In the genomic region with DNA sequence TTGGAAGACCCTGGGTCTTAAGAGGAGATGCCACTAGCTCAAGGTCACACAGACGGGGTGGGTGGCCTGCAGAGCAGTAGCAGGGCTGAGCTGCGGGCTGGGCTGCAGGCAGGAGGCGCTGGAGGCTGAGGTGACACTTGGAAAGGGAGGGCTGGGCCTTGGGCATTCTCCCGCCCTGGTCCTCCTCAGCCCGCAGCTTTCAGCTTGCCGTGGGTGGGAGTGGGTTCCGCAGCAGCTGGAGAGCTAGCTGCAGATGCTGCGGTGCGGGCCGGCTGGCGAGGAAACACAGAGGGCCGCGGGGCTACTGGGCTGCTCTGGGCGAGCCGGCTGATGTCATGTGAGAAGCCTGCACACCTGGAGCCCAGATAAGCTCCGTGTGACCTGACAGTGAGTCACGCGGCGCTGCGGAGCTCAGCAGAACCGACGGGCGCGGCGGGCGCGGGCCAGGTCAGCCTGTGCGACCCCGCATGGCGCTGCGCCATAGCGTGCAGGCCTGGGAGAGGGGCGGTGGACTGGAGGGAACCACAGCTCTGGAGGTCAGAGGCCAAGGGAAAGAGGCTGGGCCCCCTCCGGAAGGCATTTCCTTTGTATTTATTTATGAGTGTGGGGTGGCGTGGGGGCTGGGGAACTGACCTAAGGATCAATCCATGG, we compare ENCODE assay signal across 8 mouse cellular contexts. TPM values are rescaled to one million over a fixed set of nuclear protein-coding genes. Genes with fewer than 3 reads are reported as not detected.
DNase-seq lines count a peak whose midpoint lies in the region; ATAC-seq and TF ChIP-seq lines count a peak whose summit lies in the region.

No protein-coding gene starts in this region.

- peak overlapping the region; percentile 67 for H3K9ac ChIP-seq in embryonic facial prominence, embryonic 13.5 days
- H3K9ac ChIP-seq in heart, postnatal 0 days (replicated peaks; ENCODE audit: low read depth, low read length): peak overlapping the region; percentile 54
- peak overlapping the region; percentile 34 for H3K9ac ChIP-seq in lung, postnatal 0 days (replicated peaks; ENCODE audit: low read depth)

- H3K4me3 ChIP-seq in embryonic facial prominence, embryonic 13.5 days: peak overlapping the region; percentile 39
- peak overlapping the region; percentile 48 for H3K4me3 ChIP-seq in heart, postnatal 0 days (ENCODE audit: low read depth, low read length)
- H3K4me3 ChIP-seq in lung, postnatal 0 days (ENCODE audit: low read depth, low read length): peak overlapping the region; percentile 37

- H3K4me1 ChIP-seq in embryonic facial prominence, embryonic 13.5 days: peaks cover 37% of the 10 kb centered on the region
- H3K4me1 ChIP-seq in heart, postnatal 0 days (ENCODE audit: control insufficient read depth, insufficient read depth): peaks cover 25% of the 10 kb centered on the region
- H3K4me1 ChIP-seq in lung, postnatal 0 days (ENCODE audit: insufficient read depth, low read depth, low read length): peaks cover 25% of the 10 kb centered on the region

- DNase-seq in urinary bladder, adult 18-20 months (ENCODE audit: low spot score in 2 of 2): peak; percentile 53 to 66
- no peak for DNase-seq in urinary bladder, postnatal 10 days (ENCODE audit: low spot score)
- peak; percentile 44 for DNase-seq in heart, postnatal 0 days (ENCODE audit: low spot score)
- DNase-seq in kidney, postnatal 25 days: peak; percentile 78 to 87
- DNase-seq in lung, postnatal 0 days (ENCODE audit: low spot score): peak; percentile 73
- DNase-seq in retina, postnatal 1 day: peak; percentile 73
- peak; percentile 85 for DNase-seq in yolk sac, embryonic 10.5 days (ENCODE audit: low spot score)

- no peak overlapping the region for H3K27ac ChIP-seq in embryonic facial prominence, embryonic 13.5 days
- peak overlapping the region; percentile 88 for H3K27ac ChIP-seq in heart, postnatal 0 days (ENCODE audit: low read depth)
- H3K27ac ChIP-seq in lung, postnatal 0 days (ENCODE audit: low read length): peak overlapping the region; percentile 89

- H3K4me2 ChIP-seq in embryonic facial prominence, embryonic 13.5 days: peak overlapping the region; percentile 72
- H3K4me2 ChIP-seq in heart, postnatal 0 days (ENCODE audit: low read depth, low read length): peak overlapping the region; percentile 77
- H3K4me2 ChIP-seq in lung, postnatal 0 days (replicated peaks; ENCODE audit: low read depth, low read length): peak overlapping the region; percentile 81

- H3K36me3 ChIP-seq in embryonic facial prominence, embryonic 13.5 days: no peaks in the 10 kb centered on the region
- no peaks in the 10 kb centered on the region for H3K36me3 ChIP-seq in heart, postnatal 0 days (replicated peaks; ENCODE audit: control insufficient read depth, insufficient read depth, low read length)
- no peaks in the 10 kb centered on the region for H3K36me3 ChIP-seq in lung, postnatal 0 days (ENCODE audit: insufficient read depth, low read length)

- TF ChIP-seq CTCF in heart, postnatal 0 days (IDR thresholded peaks at IDR 0.05; ENCODE audit: low read depth): peak; percentile 65
- peak; percentile 75 for TF ChIP-seq CTCF in lung, postnatal 0 days (IDR thresholded peaks at IDR 0.05)

- WGBS in embryonic facial prominence, embryonic 13.5 days: 6% methylated on average over 34 of the region's 35 CpGs
- 3% methylated on average over 35 of the region's 35 CpGs for WGBS in heart, postnatal 0 days
- 5% methylated on average over 31 of the region's 35 CpGs for WGBS in lung, postnatal 0 days

- peak; percentile 33; the same call in 1 of the 2 replicates for ATAC-seq in embryonic facial prominence, embryonic 13.5 days (ENCODE audit: insufficient number of reproducible peaks, insufficient read depth, low FRiP score, low TSS enrichment, low read depth)
- peak; percentile 65 for ATAC-seq in heart, postnatal 0 days (ENCODE audit: insufficient read depth, low read depth)
- peak; percentile 46 for ATAC-seq in lung, postnatal 0 days

- no peaks in the 10 kb centered on the region for H3K9me3 ChIP-seq in embryonic facial prominence, embryonic 13.5 days
- H3K9me3 ChIP-seq in heart, postnatal 0 days (replicated peaks; ENCODE audit: control insufficient read depth, low read length): no peaks in the 10 kb centered on the region
- no peaks in the 10 kb centered on the region for H3K9me3 ChIP-seq in lung, postnatal 0 days (ENCODE audit: low read length)

- TF ChIP-seq EP300 in heart, postnatal 0 days (IDR thresholded peaks at IDR 0.05; ENCODE audit: low read depth): peak; percentile 63
- TF ChIP-seq EP300 in lung, postnatal 0 days (IDR thresholded peaks at IDR 0.05): no peak

- H3K27me3 ChIP-seq in embryonic facial prominence, embryonic 13.5 days: peaks cover 7% of the 10 kb centered on the region; the same call in 1 of the 2 replicates
- H3K27me3 ChIP-seq in heart, postnatal 0 days (ENCODE audit: control insufficient read depth, insufficient read depth, low read length): no peaks in the 10 kb centered on the region
- H3K27me3 ChIP-seq in lung, postnatal 0 days (replicated peaks; ENCODE audit: insufficient read depth, low read length): no peaks in the 10 kb centered on the region

RNA-seq across cellular contexts. Expression of a gene that starts 3.4 kb away (rescaled TPM):
- 28.4 and 34.0 TPM in 2 replicates for polyA plus RNA-seq in embryonic facial prominence, embryonic 13.5 days (2015; fragmentation: Nextera tagmentation; extraction: Ambion mirVana)
- total RNA-seq in heart, postnatal 0 days (2014; rRNA removed; ENCODE audit: low replicate concordance): 181 and 218 TPM in 2 replicates
- 80.0 and 82.5 TPM in 2 replicates for polyA plus RNA-seq in heart, postnatal 0 days (2015; fragmentation: Nextera tagmentation; extraction: Ambion mirVana)
- polyA plus RNA-seq in lung, postnatal 0 days (2015; fragmentation: Nextera tagmentation; extraction: Ambion mirVana): 21.6 and 33.3 TPM in 2 replicates

RNA-seq across cellular contexts. Expression of a gene that starts 21.1 kb away (rescaled TPM):
- 1.8 TPM in 2 replicates for polyA plus RNA-seq in embryonic facial prominence, embryonic 13.5 days (2015; fragmentation: Nextera tagmentation; extraction: Ambion mirVana)
- total RNA-seq in heart, postnatal 0 days (2014; rRNA removed; ENCODE audit: low replicate concordance): not detected in 2 replicates
- 0.41 and 0.52 TPM in 2 replicates for polyA plus RNA-seq in heart, postnatal 0 days (2015; fragmentation: Nextera tagmentation; extraction: Ambion mirVana)
- 0.90 and 1.2 TPM in 2 replicates for polyA plus RNA-seq in lung, postnatal 0 days (2015; fragmentation: Nextera tagmentation; extraction: Ambion mirVana)

RNA-seq across cellular contexts. Expression of a gene that starts 41.4 kb away (rescaled TPM):
- polyA plus RNA-seq in embryonic facial prominence, embryonic 13.5 days (2015; fragmentation: Nextera tagmentation; extraction: Ambion mirVana): 1.1 TPM in 1 of 2 replicates, not detected in the other
- total RNA-seq in heart, postnatal 0 days (2014; rRNA removed; ENCODE audit: low replicate concordance): not detected in 2 replicates
- not detected in 2 replicates for polyA plus RNA-seq in heart, postnatal 0 days (2015; fragmentation: Nextera tagmentation; extraction: Ambion mirVana)
- not detected in 2 replicates for polyA plus RNA-seq in lung, postnatal 0 days (2015; fragmentation: Nextera tagmentation; extraction: Ambion mirVana)
